Mouse (Mus musculus): ENCODE data around the gene Pecr.
"Not testable (repeated sequence)": the region's sequence is repeated elsewhere in the genome, so short reads cannot be mapped to it uniquely, and the experiment has no call there.

The Pecr gene

GRCm38 (mm10) chr1:72236363-72237006 lies 47.6 kb downstream of the Pecr start:
- DNase-seq (ENCODE audit: low read depth, low spot score), result not testable (repeated sequence)

GRCm38 (mm10) chr1:72232592-72232991 lies 51.5 kb downstream of the Pecr start:
- not testable (repeated sequence) for DNase-seq (ENCODE audit: low read depth, low spot score)

DNA sequence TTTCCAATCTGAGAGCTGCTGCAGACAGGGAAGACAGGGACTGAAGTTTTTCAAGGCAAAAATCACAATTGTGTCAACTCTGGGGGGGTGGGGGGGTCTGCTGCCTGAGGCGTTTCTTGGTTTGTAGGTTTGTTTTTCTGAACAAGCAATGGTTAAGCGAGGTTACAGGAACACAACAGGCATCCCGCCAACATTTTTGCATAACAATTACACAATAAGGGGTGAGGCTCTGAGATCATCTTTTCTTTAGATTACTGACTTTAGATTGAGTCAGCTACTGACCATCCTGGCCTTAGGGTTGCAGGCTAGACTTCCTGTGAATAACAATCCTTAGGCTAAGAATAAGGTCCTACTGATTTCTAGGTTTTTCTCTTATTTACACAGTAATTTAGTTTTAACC lies 55.1 kb downstream of the Pecr start:
- no peak for DNase-seq (ENCODE audit: low read depth, low spot score)

- DNase-seq (ENCODE audit: low read depth, low spot score), result no peak
Measured at GRCm38 (mm10) chr1:72227546-72227945, 56.6 kb downstream of the Pecr start.

- no peak for DNase-seq (ENCODE audit: low read depth, low spot score)
Measured at GRCm38 (mm10) chr1:72226887-72227481, 57.1 kb downstream of the Pecr start.

GRCm38 (mm10) chr1:72226172-72226886 lies 57.8 kb downstream of the Pecr start:
- DNase-seq (ENCODE audit: low read depth, low spot score), result no peak

- DNase-seq (ENCODE audit: low read depth, low spot score), result peak; percentile 73
Measured at GRCm38 (mm10) chr1:72225720-72226171, 58.4 kb downstream of the Pecr start.

DNA sequence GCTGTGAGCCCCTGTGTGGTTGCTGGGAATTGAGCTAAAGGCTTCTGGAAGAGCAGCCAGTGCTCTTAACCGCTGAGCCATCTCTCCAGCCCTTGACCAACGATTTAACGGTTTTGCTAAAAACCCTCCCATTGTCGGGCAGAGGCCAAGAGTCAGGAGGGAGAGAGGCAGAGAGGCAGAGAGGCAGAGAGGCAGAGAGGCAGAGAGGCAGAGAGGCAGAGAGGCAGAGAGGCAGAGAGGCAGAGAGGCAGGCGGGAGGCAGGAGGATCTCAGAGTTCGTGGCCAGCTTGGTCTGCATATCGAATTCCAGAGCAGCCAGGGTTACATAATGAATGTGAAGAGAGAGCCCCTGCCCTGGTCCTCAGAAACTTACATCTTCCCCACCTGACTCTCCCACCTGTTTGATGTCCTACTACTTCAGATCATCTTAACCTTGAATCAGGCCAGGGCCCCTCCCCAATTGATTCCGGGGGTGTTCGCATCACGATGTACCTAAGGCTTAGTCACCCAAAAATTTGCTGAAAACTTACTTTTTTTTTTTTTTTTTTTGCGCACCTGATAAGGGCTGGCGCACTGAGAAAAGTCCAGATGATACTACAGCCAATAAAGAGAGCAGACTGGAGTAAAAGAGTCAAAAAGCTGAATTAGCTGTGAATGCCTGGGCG lies 58.9 kb downstream of the Pecr start:
- DNase-seq (ENCODE audit: low read depth, low spot score), result no peak

- DNase-seq (ENCODE audit: low read depth, low spot score), result peak; percentile 87
Measured at GRCm38 (mm10) chr1:72220008-72220407, 64.1 kb downstream of the Pecr start.

GRCm38 (mm10) chr1:72219116-72219515 lies 65.0 kb downstream of the Pecr start:
- DNase-seq (ENCODE audit: low read depth, low spot score), result no peak

GRCm38 (mm10) chr1:72218626-72219025 lies 65.5 kb downstream of the Pecr start:
- DNase-seq (ENCODE audit: low read depth, low spot score), result no peak

DNA sequence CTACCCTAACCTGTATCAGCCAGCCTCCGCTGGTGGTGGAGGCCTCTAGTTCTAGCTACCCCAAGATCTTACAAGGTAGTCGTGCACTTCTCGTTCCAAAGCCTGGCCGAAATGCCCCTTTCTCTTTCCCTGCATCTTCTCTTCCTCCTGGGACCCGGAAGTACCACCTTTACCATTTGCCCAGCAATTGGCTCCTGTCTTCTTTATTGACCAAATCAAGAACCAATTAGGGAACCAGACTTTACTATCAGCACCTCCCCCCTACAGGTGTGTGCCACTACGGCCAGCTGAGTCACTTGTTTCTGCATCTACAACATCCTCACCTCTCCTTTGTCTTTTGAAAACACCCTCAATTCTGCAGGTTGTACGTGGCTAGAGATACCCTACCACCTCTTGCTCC lies 67.4 kb downstream of the Pecr start:
- DNase-seq (ENCODE audit: low read depth, low spot score), result no peak

DNA sequence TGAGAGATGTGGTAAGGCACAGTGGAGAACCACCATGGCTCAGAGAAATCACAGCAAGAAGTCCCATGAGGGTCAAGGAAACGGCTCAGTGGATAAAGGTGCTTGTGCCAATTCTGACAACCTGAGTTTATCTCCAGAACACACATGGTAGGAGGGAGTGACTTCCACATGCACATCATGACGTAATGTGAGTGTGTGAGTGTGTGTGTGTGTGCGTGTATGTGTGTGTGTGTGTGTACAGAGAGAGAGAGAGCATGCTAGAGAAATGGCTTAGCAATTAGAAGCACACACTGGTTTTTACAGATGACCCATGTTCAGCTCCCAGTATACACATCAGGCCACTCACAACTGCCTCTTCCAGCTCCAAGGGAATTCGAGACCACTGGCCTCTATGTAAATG lies 68.9 kb downstream of the Pecr start:
- DNase-seq (ENCODE audit: low read depth, low spot score), result no peak

- DNase-seq (ENCODE audit: low read depth, low spot score), result no peak
Measured at GRCm38 (mm10) chr1:72214470-72214961, 69.6 kb downstream of the Pecr start.

DNA sequence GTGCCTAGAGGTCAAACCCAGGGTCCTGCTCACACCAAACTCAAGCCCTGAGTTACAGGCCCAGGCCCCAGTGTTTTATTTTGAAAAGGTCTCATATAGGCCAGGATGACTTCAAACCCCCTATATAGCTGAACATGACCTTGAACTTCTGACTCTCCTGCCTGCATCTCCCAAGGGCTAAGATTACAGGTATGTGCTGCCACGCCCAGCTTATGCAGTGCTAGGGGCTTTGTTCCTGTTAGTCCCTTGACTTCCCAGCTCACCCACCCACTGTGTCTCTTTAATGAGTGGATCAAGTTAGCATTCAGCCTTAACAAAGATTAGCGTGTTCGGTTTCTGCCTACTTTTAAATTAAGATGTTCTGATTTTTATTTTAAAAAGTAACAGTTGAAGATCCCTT lies 70.2 kb downstream of the Pecr start:
- DNase-seq (ENCODE audit: low read depth, low spot score), result no peak

- DNase-seq (ENCODE audit: low read depth, low spot score), result peak; percentile 79
Measured at GRCm38 (mm10) chr1:72211701-72212699, 72.1 kb downstream of the Pecr start, which contains the start of gene Mreg. Gene Mreg (minus strand): TSS chr1:72212307.

- peak; percentile 41 for DNase-seq (ENCODE audit: low read depth, low spot score)
Measured at GRCm38 (mm10) chr1:72210803-72211679, 73.1 kb downstream of the Pecr start.

Measured in retina, adult 2 months (tissue).